Mouse (Mus musculus) thymus, postnatal 14 days (tissue): ENCODE results near the gene Rtn4r.

ENCODE experiments used
- DNase-seq: peaks from one replicate; pipeline ENCODE4 v3.0.0; 2021

The Rtn4r gene

DNA sequence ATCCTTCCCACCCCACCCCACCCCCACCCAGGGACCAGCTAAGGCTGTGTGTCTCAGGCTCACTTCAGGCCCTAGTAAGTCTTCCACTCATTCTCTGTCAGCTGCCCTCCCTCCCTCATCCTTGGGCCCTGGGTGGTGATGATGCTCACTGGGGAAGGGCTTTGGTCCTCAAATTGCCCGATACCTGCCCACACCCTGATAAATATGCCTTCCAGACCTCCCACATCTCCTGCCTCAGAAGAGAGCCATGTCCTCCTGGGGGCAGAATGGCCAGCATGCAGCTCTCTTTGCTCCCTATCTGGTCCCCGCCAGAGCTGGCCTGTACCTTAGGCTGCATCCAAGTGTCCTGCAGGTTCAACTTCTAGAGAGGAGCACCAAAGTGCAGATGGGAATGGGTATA is 2.3 kb upstream of the Rtn4r start:
- no peak for DNase-seq

DNA sequence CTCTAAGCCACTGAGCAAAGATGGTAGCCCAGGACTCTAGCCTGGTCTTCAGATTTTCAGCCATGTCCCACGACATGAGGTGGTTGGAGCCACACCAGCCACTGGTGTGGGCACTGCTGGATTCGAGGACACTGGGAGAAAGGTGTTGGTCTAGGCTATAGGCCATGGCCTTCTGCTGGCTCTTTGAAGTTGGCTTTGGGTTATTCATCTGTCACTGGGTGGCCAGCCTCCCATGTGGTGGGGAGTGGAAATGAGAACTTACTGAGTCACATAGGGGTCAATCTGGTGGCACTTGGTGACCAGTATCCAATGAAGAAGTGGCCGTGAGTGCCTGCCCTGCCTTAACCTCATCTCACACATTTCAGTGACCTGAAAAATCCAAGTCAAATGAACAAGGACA is 1.2 kb upstream of the Rtn4r start:
- DNase-seq, result no peak

DNA sequence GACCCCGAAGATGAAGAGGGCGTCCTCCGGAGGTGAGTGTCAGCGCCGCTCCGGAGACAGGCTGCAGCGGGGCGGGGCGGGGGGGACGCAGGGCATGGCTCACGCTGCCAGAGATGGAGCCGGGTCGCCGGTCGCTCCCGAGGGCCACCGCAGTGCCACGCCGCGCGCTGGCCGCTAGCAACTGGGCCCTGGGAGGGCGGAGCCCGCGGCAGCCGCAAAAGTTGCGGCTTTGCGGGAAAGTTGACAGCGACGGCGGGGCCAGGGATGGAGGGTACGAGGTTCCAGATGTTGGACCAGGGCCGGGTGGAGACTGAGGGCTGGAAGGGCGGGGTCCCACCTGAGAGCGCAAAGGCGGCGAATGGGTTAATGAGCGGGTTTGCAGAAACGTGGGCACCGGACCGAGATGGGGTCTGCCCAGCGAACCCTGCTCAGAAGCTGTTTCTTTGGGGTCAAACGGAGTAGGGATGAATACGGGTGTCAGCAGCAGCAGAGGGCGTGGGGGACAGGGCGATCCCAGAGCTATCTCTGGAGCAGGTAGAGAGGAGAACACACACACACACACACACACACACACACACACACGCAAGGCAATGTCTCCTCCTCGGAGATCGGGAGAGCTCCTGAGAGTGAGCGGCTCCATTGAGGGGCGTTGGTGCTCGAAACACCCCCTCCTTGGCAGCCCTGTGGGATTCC is 575 bp downstream of the Rtn4r start:
- peak; percentile 31 for DNase-seq

DNA sequence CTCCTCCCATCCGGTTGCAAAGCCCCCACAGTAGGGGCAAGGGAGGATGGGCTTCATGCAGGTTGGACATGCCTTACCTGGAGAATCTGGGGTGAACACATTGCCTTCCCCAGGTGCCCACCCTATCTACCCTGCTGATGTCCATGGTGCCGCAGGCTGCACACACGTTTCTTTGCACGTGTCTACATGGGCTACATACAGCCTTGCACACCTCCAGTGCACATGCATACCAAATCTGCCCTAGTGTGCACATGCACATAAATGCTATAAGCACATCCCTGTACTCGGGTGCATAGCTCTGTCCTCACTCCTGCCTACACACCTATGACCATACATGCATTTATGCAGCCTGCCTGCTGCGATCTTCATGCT is 1.1 kb downstream of the Rtn4r start:
- no peak for DNase-seq

DNA sequence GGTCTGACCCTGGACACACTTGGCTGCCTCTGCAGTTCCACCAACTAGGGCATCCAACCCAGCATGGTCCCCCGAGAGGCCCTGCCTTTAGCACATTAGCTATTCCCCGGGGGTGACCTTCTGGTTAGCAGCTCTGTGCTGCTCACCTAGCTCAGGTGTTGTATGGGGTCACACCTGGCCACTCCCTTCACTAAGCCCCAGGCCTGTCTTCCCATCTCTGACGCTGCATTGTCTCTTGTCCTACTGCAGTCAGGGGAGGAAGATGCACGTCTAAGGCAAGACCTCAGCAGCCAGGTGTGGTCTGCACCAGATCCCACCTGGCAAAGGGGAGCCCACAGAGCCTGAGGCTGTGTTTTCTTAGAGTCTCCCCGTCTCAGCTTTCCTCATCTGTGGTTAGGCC is 2.0 kb downstream of the Rtn4r start:
- no peak for DNase-seq

DNA sequence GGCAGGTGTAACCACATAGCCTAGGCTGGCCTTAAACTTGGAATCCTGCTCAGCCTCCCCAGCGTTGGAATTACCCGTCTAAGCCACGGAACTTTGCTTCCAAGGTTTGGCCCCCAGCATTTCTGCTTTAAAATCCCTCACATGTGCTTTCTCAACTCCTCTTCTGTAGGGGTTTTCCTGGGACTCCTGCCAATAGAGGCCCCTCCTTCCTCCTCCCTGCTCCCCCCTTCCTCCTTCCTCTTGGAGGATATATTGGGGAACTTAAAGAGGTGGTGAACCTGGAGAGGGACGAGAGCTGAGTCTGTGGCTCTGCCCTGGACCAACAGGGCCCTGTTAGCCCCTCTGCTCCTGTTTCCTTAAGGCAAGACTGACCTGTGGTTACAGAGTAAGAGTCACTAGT is 2.8 kb downstream of the Rtn4r start:
- DNase-seq, result no peak

DNA sequence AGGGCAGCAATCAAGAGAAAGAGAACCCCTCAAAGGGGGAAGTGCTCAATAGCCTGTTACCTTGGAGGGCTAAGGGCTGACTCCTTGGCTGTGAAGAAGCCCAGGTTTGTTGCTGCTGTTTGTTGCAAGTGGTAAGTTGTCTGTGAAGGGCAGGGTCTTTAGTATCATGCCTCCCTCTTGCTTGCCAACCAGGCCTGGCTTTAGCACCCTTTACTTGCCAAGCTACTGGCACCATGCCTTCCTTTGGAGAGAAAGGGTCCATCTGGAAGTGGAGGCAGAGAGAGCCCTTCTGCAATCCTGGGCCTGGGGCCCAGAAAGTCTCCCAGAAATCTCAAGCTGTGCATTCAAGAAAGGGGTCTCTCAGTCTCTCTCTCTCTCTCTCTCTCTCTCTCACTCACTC is 3.3 kb downstream of the Rtn4r start:
- DNase-seq, result no peak

DNA sequence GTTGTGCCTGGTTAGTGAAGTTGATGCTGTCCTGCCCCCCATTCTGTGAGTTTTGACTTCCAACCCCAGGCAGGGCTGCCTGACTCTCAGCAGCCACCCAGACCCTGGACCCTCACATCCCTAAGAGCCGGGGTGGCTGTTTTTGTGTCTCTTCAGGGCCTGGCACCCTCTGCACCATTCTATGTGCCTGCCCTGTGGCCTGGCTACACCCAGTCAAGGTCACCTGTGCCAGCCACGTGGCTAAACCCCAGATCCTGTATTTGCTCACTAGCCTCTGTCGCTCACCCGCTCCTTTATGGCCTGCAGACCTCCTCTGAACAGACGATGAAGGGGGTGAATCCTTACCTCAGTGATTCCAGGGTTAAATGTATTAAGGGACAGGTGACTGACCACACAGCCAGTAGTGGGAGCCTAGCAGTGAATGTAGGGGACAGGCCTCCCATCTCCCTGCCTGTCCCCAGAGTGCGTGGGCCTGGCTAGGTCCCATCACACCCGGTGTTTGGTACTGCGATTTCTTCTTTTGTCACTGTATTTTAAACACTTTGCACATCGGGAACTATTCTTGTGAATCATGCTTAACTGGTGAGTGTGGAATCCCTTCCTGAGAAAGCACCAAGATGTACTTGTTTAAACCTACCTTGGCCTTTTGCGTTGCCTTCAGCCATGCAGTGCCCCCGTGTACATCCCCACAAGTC is 4.0 kb downstream of the Rtn4r start:
- no peak for DNase-seq

DNA sequence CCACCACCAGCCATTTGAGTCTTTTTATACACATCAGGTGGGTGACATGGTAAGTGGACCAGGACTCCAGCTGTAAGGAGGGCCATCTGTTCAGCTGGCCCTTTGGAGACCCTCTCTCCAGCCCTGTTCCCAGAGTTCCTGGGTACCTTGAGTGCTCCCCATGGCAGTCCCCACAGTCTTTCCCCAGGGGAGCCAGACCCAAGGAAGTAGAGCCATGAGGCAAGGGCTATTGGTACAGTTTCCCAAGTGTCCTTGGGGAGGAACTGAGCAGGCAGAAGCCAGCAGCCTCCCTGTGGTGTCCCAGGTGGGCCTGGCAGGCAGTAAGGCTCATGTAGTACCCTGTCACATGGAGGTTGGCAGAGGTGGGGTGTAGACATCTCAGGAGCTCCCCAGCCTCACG is 4.6 kb downstream of the Rtn4r start:
- DNase-seq, result no peak

DNA sequence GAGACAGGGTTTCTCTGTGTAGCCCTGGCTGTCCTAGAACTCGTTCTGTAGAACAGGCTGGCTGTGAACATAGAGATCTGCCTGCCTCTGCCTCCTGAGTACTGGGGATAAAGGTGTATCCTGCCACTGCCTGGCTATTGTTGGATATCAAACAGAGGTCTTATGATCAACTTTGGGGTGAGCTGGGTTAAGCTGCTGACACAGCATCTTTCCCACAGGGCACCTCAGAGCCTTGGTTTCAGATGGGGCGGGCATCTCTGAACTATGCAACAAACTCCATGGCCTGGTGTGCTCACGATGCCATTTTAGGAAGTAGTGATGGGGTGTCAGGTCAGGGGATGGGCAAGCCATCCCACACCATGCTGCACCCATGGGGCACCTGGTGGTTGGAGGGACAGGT is 5.1 kb downstream of the Rtn4r start:
- DNase-seq, result no peak

DNA sequence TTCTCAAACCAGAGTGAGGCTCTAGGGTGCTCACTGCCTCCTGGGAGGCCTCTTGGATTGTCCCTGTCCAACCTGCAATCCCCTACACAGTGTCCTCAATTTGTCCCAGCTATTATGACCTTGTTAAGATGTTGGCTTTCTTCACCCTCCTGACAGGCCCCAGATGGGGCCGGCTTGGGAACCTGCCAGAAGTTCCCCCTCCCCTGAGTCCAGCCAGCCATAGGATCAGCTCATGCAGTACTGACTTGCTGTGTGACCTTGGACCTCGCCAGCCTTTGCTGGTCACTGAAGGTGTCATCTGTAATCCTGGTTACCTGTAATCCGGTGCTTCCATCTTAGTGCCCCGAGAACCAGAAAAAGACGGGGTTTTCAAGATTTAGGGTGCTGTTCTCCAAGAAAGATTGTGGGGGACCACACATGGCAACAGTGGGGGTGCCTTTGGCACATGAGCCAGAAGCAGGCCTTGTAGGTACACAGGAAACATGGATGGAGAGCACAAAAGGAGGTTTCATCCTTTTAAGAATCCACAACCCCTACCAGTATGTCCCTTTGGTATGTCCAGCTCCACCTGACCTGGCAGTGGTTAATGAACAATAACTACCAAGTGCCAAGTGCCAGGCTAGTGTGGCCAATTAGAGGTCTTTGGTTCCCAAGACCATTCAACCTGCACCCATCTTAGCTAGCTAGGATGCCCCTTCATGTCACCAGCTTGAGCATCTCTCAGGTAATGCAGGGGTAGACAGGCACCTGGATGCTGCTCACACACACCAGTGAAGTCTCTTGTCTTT is 5.9 kb downstream of the Rtn4r start:
- no peak for DNase-seq

DNA sequence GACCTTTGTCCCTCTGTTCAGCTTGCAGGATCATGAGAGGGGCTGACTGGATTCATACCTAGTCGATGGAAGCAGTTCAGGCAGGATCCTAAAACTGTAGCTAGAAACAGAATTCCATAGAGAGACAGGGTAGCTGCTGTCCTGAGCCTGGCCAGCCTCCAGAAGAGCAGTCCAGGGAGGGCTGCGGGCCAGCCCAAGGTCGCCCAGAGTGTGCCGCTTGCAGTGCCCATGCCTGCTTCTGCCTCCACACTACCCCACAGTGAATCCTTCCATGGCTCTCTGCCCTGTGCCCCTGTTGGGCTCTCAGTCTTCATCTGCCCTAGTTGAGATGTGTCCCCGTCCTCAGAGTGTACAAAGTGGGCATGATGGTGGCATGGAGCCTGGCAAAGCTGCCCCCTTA is 7.8 kb downstream of the Rtn4r start:
- no peak for DNase-seq

DNA sequence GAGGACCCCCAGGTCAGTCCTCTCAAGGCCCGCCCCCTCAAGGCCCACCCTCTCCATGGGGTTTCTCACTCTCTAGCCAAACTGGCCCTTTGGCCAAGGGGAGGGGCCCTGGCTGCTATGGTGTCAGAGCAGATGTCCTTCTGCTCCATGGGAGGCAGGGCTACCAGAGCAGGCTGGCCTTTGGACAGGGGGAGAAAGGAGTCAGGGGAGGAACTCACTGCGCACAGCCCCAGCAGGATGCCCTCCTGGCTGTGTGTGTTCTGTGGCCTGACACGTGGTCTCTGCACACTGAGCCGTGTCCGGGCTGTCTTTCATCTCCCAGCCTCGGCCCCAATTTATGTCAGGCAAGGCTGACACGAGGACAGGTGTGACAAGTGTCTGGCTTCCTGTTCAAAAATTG is 8.6 kb downstream of the Rtn4r start:
- DNase-seq, result no peak

DNA sequence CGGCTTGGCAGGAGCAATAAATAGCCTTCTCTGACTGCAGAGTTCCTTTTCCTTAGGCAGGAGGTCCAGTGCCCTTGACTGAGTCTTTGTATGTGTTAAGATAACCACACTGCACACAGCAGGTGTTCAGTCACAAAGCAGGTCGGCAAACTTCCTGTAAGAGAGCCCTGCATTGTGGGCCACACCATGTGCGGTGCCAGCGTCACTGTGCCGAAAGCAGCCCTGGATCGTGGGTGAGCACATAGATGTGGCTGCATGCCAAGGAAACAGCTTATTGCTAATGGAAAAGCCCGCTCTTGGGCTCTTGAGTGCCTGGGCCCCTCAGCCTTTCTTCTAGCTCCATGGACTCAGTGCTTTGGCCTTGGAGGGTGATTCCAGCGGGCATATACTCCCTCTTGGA is 16.8 kb downstream of the Rtn4r start:
- peak; percentile 79 for DNase-seq

DNA sequence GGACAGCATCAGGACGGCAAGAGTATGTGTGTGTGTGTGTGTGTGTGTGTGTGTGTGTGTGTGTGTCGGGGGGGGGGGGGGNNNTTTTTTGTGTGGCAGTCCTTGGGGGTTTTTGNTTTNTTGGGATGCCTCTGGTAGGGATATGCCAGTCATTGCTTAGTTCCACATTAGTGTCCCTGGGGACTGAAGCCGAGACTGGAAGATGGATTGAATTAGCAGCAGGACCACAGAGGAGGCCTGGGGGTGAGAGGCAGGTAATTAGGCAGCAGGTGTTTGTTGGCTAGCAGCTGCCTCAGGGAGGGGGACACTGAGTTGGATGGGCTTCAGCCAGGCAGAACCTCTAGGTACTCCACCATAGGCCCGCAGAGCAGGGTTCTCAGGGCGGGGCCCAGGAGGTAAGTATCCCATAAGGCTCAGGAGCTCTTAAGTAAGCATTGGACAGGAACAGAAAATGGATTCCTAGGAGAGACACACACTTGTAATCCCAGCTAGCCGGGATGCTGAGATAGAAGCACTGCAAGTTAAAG is 18.0 kb downstream of the Rtn4r start:
- no peak for DNase-seq

DNA sequence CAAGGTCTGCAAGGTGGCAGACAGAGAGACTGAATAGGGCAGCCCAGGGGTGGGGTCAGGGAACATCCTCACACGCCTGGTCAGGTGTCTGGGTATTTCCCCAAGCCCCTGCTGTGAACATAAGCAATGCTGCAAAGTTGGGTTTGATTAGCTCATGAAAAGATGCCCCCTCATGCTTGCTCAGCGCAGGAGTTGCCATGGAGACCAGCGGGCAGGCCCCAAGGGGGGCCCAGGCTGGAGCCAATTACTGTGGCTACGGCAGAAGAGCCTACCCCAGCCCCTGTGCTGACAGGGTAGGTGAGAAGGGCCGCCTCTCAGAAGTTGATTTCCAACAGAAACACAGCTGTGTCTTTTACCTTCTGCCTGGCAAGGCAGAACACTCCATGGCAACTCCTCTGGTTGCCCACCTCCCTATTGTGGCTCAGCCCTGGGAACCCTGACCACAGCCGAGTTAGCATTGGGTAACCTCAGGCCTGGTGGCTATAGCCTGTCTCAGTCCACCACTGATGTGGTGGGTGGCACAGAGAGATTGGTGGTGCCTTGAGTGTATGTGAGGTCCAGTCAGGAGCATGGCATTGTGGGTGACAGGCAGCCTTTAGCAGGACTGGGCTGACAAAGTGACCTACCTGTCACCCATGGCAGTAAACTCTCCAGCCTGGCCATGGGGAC is 20.9 kb downstream of the Rtn4r start:
- peak; percentile 18 for DNase-seq

DNA sequence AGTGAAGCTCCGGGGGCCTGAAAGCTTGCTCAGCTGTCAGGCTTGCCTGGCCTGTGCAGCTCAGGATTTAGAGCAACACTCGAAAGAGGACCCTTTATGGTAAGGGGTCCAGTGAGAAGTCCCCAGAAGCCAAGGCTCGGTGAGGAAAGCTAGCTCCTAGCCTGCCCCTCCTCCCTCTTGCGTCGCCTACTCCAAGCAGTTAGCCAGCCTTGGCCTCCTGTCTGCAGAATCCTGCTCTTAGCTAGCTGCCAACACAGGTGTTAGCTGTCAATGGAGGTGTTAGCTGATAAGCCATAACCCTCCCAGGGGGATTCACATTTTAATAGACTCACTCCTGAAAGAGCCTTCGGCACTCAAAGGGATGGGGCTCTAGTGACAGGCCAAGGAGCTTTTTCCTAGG is 21.8 kb downstream of the Rtn4r start:
- no peak for DNase-seq

DNA sequence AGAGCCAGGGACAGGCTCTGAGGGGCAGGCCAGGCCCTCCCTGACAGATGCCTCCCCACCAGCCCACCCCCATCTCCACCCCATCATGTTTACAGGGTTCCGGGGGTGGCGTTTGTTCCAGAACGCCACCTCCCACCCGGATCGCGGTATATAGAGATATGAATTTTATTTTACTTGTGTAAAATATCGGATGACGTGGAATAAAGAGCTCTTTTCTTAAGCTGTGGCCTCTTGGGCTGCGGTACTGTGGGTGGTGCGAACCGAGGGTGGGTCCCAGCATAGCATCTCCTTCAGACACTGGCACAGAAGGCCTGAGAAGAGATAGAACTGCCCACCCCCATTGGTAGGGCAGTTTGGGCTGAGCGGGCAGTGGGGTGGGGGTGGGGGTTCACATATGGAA is 24.7 kb downstream of the Rtn4r start:
- no peak for DNase-seq

DNA sequence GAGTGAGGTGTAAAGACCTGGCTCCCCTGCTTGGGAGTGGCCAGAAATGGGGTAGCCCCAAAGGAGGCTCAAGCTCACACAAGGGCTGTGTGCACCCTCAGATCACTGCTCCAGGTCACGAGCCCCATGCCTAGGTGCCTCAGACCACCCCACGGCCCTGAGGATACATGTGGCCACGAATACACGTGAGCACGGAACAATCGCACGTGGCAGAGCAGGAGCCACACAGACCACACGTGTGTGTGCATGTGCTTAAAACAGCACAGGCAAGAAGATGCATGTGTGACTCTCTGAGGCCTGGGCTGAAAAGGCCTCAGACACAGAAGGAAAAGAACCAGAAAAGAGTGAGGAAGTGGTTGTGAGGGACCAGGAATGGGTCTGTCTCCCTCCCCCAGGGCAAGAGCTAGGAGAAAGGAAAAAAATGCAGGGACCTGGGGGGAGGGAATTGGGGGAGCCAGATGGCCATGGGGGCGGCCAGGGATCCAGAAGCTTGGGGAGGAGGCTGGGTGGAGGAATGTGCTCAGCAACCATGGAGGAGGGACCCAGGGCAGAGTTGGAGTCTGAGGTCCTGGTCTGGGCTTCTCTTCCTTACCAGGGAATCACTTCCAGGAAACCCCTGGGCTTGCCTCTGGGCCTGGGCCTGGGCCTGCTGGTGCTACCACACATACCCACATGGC is 25.5 kb downstream of the Rtn4r start:
- DNase-seq, result no peak

DNA sequence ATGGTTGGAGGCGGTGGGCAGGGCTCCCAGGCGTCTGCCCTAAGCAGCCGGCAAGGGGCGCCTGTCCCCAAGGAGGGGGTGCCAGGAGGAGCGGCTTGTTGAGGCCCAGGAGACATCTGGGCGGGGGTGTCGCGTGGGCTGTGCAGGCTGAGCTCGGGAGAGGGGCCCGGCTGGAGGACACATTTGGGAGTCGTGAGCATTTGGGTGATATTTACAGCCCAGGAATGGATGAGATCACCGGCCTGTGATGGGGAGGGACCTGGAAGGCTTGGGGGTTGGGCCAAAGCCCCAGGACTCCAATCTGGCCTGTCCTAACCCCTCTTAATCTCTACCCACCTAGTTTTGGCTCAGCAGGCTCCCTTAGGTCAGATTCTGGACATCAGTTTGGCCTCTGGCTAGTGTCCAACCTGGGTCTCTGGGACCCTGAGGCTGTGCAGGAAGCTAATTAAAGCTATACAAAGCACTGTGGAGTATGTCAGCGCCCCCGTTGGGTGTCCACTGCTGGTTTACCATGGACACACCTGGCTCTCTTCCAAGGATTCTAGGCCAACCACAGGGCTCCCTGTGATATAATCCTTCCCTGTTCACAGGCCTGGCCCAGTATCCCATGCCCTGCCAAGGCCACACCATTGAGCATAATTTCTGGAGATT is 27.2 kb downstream of the Rtn4r start:
- no peak for DNase-seq

DNA sequence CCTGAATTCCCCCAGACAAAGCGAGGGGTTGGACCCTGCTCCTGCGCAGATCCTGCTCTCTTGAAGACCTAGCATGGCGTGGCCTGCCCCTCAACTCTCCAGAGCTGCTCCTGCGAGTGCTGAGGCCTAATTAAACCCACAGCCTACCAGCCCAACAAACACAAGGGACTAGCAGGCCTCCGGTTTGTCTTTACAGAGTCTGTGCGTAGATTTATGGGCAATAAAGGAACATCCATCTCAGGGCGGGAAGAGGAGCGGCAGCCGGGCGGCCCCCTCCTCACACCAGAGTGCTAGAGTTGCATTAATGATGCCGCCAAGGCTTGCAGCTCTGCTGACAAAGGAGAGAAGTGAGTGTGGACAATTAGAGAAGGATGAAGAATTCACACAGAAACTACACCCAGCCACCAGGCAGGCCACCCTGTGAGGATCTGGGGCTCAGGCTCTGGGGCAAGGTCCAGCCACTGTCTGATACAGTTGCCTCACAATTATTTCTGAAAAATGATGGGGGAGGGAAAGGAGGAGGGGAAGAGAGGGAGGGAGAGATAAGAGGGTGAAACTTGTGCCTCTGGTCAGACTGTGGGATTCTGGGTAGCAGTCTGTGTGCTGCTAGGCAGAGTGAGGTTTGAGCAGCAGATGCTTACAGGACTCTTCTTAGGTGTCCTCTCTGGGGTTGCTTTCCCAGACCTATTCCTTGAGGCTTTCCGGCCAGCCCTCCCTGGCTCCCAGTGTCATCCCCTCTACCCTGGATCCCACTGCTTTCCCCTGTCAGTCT is 29.3 kb downstream of the Rtn4r start:
- DNase-seq, result no peak

DNA sequence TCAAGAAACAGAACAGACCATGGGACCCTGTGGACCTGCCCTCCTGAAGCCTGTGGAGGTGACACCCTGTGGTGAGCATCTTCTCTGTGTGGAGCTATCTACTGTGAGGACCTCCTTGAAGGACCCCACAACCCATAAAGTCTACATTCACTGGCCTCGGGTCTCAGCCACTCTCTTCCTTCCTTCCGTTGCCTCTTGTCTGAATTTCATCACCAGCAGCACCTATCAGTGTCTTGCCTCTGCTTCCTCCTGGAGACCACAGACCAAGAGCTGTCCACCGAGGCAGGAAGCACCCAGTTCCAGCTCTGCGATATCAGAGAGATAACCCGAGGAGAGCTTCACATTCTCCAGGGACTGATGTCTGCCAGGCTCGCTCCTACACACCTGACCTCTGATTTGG is 31.8 kb downstream of the Rtn4r start:
- DNase-seq, result no peak
